Mouse (Mus musculus): Measurements from ENCODE around the gene Usp15.

DNA sequence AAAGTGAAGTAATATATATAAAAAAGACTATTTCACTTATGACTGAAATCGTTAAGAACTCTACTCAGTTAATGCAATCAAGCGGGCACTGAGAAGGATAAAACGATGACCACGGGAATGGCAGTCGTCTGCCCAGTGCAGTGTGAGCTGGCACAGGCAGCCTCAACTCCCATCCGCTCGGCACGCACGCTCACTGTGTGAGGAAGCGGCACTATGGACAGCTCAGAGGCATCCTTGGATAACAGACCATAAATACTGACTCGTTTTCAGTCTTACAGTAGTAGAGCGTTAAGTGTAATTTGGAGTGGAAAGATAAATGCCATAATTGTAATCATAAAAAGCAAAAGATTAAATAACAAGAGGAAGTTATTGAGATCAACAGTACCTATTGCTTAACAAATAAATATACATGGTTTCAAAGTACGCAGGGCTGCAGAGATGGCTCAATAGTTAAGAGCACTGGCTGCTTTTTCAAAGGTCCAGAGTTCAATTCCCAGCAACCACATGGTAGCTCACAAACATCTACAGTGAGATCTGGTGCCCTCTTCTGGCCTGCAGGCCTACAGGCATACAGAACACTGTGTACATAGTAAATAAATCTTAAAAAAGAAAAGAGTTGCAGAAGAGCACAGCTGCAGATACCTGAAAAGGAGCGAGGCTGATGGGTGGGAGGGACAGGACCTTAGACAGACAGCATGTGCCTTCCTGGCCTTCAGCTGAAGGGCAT, 76.0 kb downstream of the Usp15 start:
- TF ChIP-seq CTCF (IDR thresholded peaks at IDR 0.05; ENCODE audit: low read depth, low read length) (no peak), POLR2A (IDR thresholded peaks at IDR 0.05; ENCODE audit: borderline replicate concordance, low read depth, low read length) (no peak)

Measured in bone marrow macrophage, adult 2 months (primary cell).